Mouse (Mus musculus): ENCODE measurements at regions not wholly inside any gene's neighbourhood (a gene's known extent, or its start where the extent isn't known, plus 50 kb on each side); places are given as distances from the start of the nearest gene placed in this dataset.

DNA sequence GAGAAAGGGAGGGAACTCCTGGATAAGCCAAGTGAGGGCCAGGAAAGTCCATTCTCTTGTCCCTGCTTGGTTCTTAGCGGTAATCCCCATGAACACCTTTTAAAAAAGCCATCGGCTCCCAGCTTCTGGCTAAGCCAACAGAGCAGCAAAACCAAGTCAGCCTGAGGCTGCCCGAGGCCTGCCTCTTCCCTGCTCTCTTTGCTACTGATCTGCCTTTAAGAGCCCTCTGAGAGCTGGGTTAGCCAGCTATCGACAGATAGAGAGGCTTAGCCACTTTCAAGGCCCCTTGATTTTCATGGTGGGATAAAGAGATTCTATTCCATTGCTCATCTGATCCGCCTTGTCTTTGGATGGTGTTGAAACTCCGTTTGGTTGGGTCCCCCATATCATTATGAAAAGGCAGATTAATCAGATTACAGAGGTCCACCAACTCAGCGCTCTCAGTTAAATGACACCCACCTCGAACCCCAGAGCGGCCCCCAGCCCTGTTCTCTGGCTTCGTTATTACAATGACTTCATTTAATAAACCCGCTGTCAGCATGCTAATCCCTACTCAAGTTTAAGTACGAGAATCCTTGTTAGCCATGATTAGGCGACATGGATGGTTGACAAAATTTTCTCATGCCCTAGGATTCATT, 66.1 kb downstream of the Slc4a3 start:
- ATAC-seq (ENCODE audit: low FRiP score, low TSS enrichment) = no peak
- DNase-seq (ENCODE audit: low spot score) = no peak
- 81% methylated on average over 13 of the region's 13 CpGs for WGBS

DNA sequence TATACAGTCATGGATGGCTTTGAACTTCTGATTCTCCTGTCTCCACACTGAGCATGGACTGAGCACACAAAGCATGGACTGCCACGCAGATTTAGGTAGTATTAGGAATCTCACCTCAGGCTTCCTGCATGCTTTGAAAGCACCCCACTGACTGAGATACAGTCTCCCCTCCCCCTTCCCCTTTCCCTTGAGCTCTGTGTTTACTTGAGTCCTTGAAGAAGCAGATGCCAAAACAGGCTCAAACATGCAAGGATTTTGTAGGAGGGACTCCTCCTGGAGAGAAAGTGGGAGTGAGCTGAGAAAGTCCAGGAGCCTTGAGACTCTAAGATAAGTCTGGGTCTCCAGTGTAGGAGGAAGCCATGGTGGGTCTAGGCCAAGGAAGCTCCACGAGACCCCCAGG, 67.1 kb downstream of the Slc4a3 start:
- Histone ChIP-seq H3K4me1 (replicated peaks; ENCODE audit: control insufficient read depth, insufficient read depth) (no peaks in the 10 kb centered on the region), H3K27me3 (ENCODE audit: control insufficient read depth, insufficient read depth, low read length) (no peaks in the 10 kb centered on the region), H3K4me2 (replicated peaks; ENCODE audit: low read depth) (no peak overlapping the region), H3K4me3 (ENCODE audit: low read depth, low read length) (no peak overlapping the region), H3K9me3 (ENCODE audit: control insufficient read depth, low read length) (no peaks in the 10 kb centered on the region), H3K9ac (ENCODE audit: low read length) (no peak overlapping the region), H3K27ac (replicated peaks) (no peak overlapping the region), H3K36me3 (ENCODE audit: control insufficient read depth, insufficient read depth, low read length) (no peaks in the 10 kb centered on the region)
- DNase-seq (ENCODE audit: low spot score) = no peak
- no peak for TF ChIP-seq EP300 (optimal IDR thresholded peaks at IDR 0.05)
- TF ChIP-seq CTCF (IDR thresholded peaks at IDR 0.05; ENCODE audit: low read depth) = no peak
- no peak for ATAC-seq (ENCODE audit: low FRiP score, low TSS enrichment)
- WGBS = 30% methylated on average over 2 of the region's 2 CpGs

More for the DNA sequence above, 66.1 kb downstream of the Slc4a3 start:
- Histone ChIP-seq H3K9me3 (ENCODE audit: control insufficient read depth, low read length) (no peaks in the 10 kb centered on the region), H3K27ac (replicated peaks) (no peak overlapping the region), H3K36me3 (ENCODE audit: control insufficient read depth, insufficient read depth, low read length) (no peaks in the 10 kb centered on the region), H3K4me1 (replicated peaks; ENCODE audit: control insufficient read depth, insufficient read depth) (no peaks in the 10 kb centered on the region), H3K27me3 (ENCODE audit: control insufficient read depth, insufficient read depth, low read length) (no peaks in the 10 kb centered on the region), H3K4me2 (replicated peaks; ENCODE audit: low read depth) (no peak overlapping the region), H3K9ac (ENCODE audit: low read length) (no peak overlapping the region), H3K4me3 (ENCODE audit: low read depth, low read length) (no peak overlapping the region)
- TF ChIP-seq CTCF (IDR thresholded peaks at IDR 0.05; ENCODE audit: low read depth) = no peak
- no peak for TF ChIP-seq EP300 (optimal IDR thresholded peaks at IDR 0.05)

DNA sequence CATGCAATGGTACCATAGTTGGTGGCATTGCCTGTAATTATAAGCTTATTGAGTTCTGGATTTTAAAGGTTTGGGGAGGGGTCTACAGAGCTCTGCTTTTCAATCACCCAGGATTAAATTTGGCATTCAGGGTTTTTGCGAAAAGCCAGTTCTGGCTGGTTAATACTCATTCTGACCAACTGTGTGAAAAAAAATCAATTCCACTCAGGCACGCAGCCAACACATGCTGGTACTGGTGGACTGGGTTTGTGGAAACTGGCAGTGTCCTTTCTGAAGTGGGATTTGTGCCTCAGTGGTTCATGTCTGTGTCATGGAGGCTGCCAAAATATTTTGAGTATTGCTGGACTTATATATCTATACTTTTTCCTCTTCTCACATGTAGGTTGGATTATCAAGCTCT, 70.9 kb downstream of the Slc4a3 start:
- TF ChIP-seq CTCF (IDR thresholded peaks at IDR 0.05; ENCODE audit: low read depth) (no peak), EP300 (optimal IDR thresholded peaks at IDR 0.05) (no peak)
- 87% methylated on average over 2 of the region's 2 CpGs for WGBS
- H3K27ac ChIP-seq (replicated peaks) = no peak overlapping the region
- no peaks in the 10 kb centered on the region for H3K27me3 ChIP-seq (ENCODE audit: control insufficient read depth, insufficient read depth, low read length)
- DNase-seq (ENCODE audit: low spot score) (no peak), ATAC-seq (ENCODE audit: low FRiP score, low TSS enrichment) (no peak)
- H3K4me3 ChIP-seq (ENCODE audit: low read depth, low read length) = no peak overlapping the region
- no peaks in the 10 kb centered on the region for H3K9me3 ChIP-seq (ENCODE audit: control insufficient read depth, low read length)
- no peak overlapping the region for H3K4me2 ChIP-seq (replicated peaks; ENCODE audit: low read depth)
- no peak overlapping the region for H3K9ac ChIP-seq (ENCODE audit: low read length)
- no peaks in the 10 kb centered on the region for H3K4me1 ChIP-seq (replicated peaks; ENCODE audit: control insufficient read depth, insufficient read depth)
- no peaks in the 10 kb centered on the region for H3K36me3 ChIP-seq (ENCODE audit: control insufficient read depth, insufficient read depth, low read length)

DNA sequence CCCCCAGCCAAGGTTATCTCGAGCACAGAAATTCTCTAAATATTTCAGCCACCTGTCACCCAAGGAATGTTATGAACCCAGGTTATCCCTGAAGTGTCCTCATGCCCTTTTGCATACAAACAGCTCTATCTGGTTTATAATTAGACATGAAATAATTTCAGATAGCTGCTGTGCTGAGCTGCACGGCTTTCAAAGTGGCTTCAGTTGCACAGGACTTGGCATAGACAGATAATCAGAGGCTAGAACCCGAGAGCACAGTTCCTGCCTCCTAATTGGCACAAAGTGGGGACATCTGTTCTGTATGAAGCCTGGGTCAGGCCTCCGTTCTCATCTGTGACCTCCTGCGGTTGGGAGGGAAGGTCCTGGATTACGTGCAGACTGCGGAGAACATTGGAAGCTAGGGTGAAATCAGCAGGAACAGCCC, 72.3 kb downstream of the Slc4a3 start:
- Histone ChIP-seq H3K9me3 (ENCODE audit: control insufficient read depth, low read length) (no peaks in the 10 kb centered on the region), H3K27me3 (ENCODE audit: control insufficient read depth, insufficient read depth, low read length) (no peaks in the 10 kb centered on the region), H3K4me1 (replicated peaks; ENCODE audit: control insufficient read depth, insufficient read depth) (no peaks in the 10 kb centered on the region), H3K4me2 (replicated peaks; ENCODE audit: low read depth) (no peak overlapping the region), H3K27ac (replicated peaks) (no peak overlapping the region), H3K4me3 (ENCODE audit: low read depth, low read length) (no peak overlapping the region), H3K9ac (ENCODE audit: low read length) (no peak overlapping the region), H3K36me3 (ENCODE audit: control insufficient read depth, insufficient read depth, low read length) (no peaks in the 10 kb centered on the region)
- 37% methylated on average over 7 of the region's 7 CpGs for WGBS
- ATAC-seq (ENCODE audit: low FRiP score, low TSS enrichment) (no peak), DNase-seq (ENCODE audit: low spot score) (no peak)
- TF ChIP-seq EP300 (optimal IDR thresholded peaks at IDR 0.05) (no peak), CTCF (IDR thresholded peaks at IDR 0.05; ENCODE audit: low read depth) (no peak)

DNA sequence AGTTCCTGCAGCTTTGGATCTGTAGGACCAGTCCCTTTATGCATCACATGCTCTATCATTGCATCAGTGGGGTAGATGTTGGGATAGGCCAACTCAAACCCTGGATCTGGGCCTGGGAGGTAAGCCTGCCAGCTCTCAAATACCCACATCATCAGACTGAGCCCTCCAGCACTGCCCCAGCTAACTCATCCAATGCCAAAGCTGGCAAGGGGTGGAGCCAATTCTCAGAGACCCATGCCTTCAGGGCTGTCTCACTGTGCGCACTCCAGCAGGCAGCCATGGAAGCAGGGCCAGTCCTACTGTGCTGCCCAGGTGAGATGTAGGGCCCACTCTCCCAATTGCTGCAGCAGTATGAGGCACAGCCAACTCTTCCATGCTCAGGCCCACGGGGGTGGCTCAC, 84.2 kb downstream of the Slc4a3 start:
- no peak for ATAC-seq (ENCODE audit: low FRiP score, low TSS enrichment)

DNA sequence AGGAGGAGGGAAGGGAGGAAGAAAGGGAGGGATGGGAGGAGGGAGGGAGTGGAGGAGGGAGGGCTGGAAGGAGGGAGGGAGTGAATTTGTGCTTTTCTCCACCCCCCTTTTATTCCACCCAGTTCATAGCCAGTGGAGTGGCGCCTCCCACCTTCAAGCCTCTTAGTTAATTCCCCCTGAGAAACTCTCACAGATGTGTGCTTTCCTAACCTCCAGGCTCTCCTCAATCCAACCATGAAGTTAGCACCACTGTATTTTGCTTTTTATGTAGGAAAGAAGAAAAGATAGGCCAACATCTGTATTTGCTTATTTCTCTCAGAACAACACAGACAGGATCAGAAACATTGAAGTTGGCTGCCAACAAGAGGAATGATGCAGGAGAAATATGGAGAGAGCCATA, 85.7 kb downstream of the Slc4a3 start:
- H3K9ac ChIP-seq (ENCODE audit: low read length) = no peak overlapping the region

More for the DNA sequence above, 84.2 kb downstream of the Slc4a3 start:
- Histone ChIP-seq H3K36me3 (ENCODE audit: control insufficient read depth, insufficient read depth, low read length) (no peaks in the 10 kb centered on the region), H3K4me1 (replicated peaks; ENCODE audit: control insufficient read depth, insufficient read depth) (no peaks in the 10 kb centered on the region), H3K9ac (ENCODE audit: low read length) (no peak overlapping the region), H3K9me3 (ENCODE audit: control insufficient read depth, low read length) (no peaks in the 10 kb centered on the region), H3K4me3 (ENCODE audit: low read depth, low read length) (no peak overlapping the region), H3K4me2 (replicated peaks; ENCODE audit: low read depth) (no peak overlapping the region), H3K27me3 (ENCODE audit: control insufficient read depth, insufficient read depth, low read length) (no peaks in the 10 kb centered on the region), H3K27ac (replicated peaks) (no peak overlapping the region)
- WGBS = 82% methylated on average over 2 of the region's 2 CpGs
- TF ChIP-seq EP300 (optimal IDR thresholded peaks at IDR 0.05) = no peak
- TF ChIP-seq CTCF (IDR thresholded peaks at IDR 0.05; ENCODE audit: low read depth) = no peak
- DNase-seq (ENCODE audit: low spot score) = no peak

More for the DNA sequence above, 85.7 kb downstream of the Slc4a3 start:
- no peak for TF ChIP-seq EP300 (optimal IDR thresholded peaks at IDR 0.05)
- TF ChIP-seq CTCF (IDR thresholded peaks at IDR 0.05; ENCODE audit: low read depth) = no peak
- no peaks in the 10 kb centered on the region for H3K9me3 ChIP-seq (ENCODE audit: control insufficient read depth, low read length)
- H3K27ac ChIP-seq (replicated peaks) = no peak overlapping the region
- no peak overlapping the region for H3K4me2 ChIP-seq (replicated peaks; ENCODE audit: low read depth)
- WGBS = 76% methylated on average over 1 of the region's 1 CpGs
- no peaks in the 10 kb centered on the region for H3K36me3 ChIP-seq (ENCODE audit: control insufficient read depth, insufficient read depth, low read length)
- no peak overlapping the region for H3K4me3 ChIP-seq (ENCODE audit: low read depth, low read length)
- DNase-seq (ENCODE audit: low spot score) (no peak), ATAC-seq (ENCODE audit: low FRiP score, low TSS enrichment) (no peak)
- H3K4me1 ChIP-seq (replicated peaks; ENCODE audit: control insufficient read depth, insufficient read depth) = no peaks in the 10 kb centered on the region
- no peaks in the 10 kb centered on the region for H3K27me3 ChIP-seq (ENCODE audit: control insufficient read depth, insufficient read depth, low read length)

Measured in stomach, postnatal 0 days (tissue).